Mouse (Mus musculus) kidney, embryonic 15.5 days (tissue): ENCODE results near the gene Spem1. TPM values are rescaled to one million over a fixed set of nuclear protein-coding genes. Genes with fewer than 3 reads are reported as not detected.

Source experiments
- ATAC-seq: fragments of 200-750 bp; cut with Nextera tagmentation; replicated peaks from 2 replicates; pipeline ENCODE4 v1.8.0; 2017; ENCODE audit warnings: moderate TSS enrichment; ENCODE audit not compliant: low FRiP score
- H3K27ac ChIP-seq: fragments of 300-500 bp; sonication (generic); 2 replicates; pipeline ENCODE4 v1.5.1; 2015; ENCODE audit warnings: mild to moderate bottlenecking, inconsistent platforms
- H3K27me3 ChIP-seq: fragments of 300-500 bp; sonication (generic); 2 replicates; pipeline ENCODE4 v1.6.1; 2015; ENCODE audit warnings: inconsistent platforms
- H3K36me3 ChIP-seq: fragments of 300-500 bp; sonication (generic); 2 replicates; pipeline ENCODE4 v1.6.1; 2015; ENCODE audit warnings: inconsistent platforms
- H3K4me1 ChIP-seq: fragments of 300-500 bp; sonication (generic); 2 replicates; pipeline ENCODE4 v1.6.1; 2015; ENCODE audit warnings: inconsistent platforms
- H3K4me2 ChIP-seq: fragments of 300-500 bp; sonication (generic); 2 replicates; pipeline ENCODE4 v1.6.1; 2015; ENCODE audit warnings: moderate library complexity, mild to moderate bottlenecking, inconsistent platforms
- H3K4me3 ChIP-seq: fragments of 300-500 bp; sonication (generic); replicated peaks from 2 replicates; pipeline ENCODE4 v1.5.1; 2015; ENCODE audit warnings: mild to moderate bottlenecking, inconsistent platforms
- H3K9ac ChIP-seq: fragments of 300-500 bp; sonication (generic); 2 replicates; pipeline ENCODE4 v1.6.1; 2015; ENCODE audit warnings: mild to moderate bottlenecking, inconsistent platforms
- H3K9me3 ChIP-seq: fragments of 300-500 bp; sonication (generic); replicated peaks from 2 replicates; pipeline ENCODE4 v1.6.1; 2016; ENCODE audit warnings: inconsistent platforms
- WGBS: fragments of 180-500 bp; shearing (Covaris S2); methylation state at CpG from one replicate; pipeline ENCODE4 v1.1.7; 2015; ENCODE audit warnings: mixed read lengths; 5-methylcytosine and 5-hydroxymethylcytosine counted together
- polyA plus RNA-seq: library from polyadenylated mRNA; unstranded; fragments of >200 nt; fragmentation: Nextera tagmentation; extraction: Ambion mirVana; gene quantifications from 2 replicates; pipeline ENCODE4 v1.2.1, GENCODE M21; 2015

Gene Spem1
- polyA plus RNA-seq, 1 experiment from 2014 or later = 0.14 TPM

GRCm38 (mm10) chr11:69804972-69805909 lies 16.7 kb downstream of the Spem1 start, which contains the start of gene Tmem102:
Gene Tmem102, minus strand, starts transcription at chr11:69805624.
- 6% methylated on average over 29 of the region's 29 CpGs for WGBS
- peak within 1 kb of the TSS; percentile 93 for H3K4me2 ChIP-seq
- no peaks in the 10 kb centered on the region for H3K9me3 ChIP-seq
- H3K27me3 ChIP-seq = peaks cover 47% of the 10 kb centered on the region
- peak within 1 kb of the TSS; percentile 46 for H3K9ac ChIP-seq
- H3K27ac ChIP-seq = no peak within 1 kb of the TSS
- H3K4me3 ChIP-seq = peak within 1 kb of the TSS; percentile 61
- peaks cover 49% of the 10 kb centered on the region for H3K4me1 ChIP-seq
- no peak for ATAC-seq
- H3K36me3 ChIP-seq = no peaks in the 10 kb centered on the region

- H3K4me2 ChIP-seq = peak overlapping the region; percentile 93
- H3K27me3 ChIP-seq = peaks cover 47% of the 10 kb centered on the region
- no peaks in the 10 kb centered on the region for H3K36me3 ChIP-seq
- WGBS = 7% methylated on average over 12 of the region's 12 CpGs
- H3K4me3 ChIP-seq = peak overlapping the region; percentile 61
- H3K27ac ChIP-seq = no peak overlapping the region
- H3K9ac ChIP-seq = peak overlapping the region; percentile 46
- peaks cover 55% of the 10 kb centered on the region for H3K4me1 ChIP-seq
- ATAC-seq = no peak
- no peaks in the 10 kb centered on the region for H3K9me3 ChIP-seq
Measured at GRCm38 (mm10) chr11:69804652-69804940, 17.4 kb downstream of the Spem1 start.

GRCm38 (mm10) chr11:69803786-69804651 lies 18.0 kb downstream of the Spem1 start:
- 1% methylated on average over 60 of the region's 60 CpGs for WGBS
- Histone ChIP-seq H3K9me3 (no peaks in the 10 kb centered on the region), H3K27me3 (peaks cover 47% of the 10 kb centered on the region), H3K27ac (no peak overlapping the region), H3K36me3 (no peaks in the 10 kb centered on the region), H3K4me3 (peak overlapping the region; percentile 61), H3K4me1 (peaks cover 61% of the 10 kb centered on the region), H3K4me2 (peak overlapping the region; percentile 93), H3K9ac (peak overlapping the region; percentile 62)
- peak; percentile 52 for ATAC-seq

- peak; percentile 3; the same call in 1 of the 2 replicates for ATAC-seq
- Histone ChIP-seq H3K9ac (peak overlapping the region; percentile 62), H3K4me2 (peak overlapping the region; percentile 93), H3K4me1 (peaks cover 63% of the 10 kb centered on the region), H3K27ac (0 out of 2 replicates have a peak overlapping the region, but pooled peaks have one; percentile 4), H3K4me3 (peak overlapping the region; percentile 61), H3K36me3 (no peaks in the 10 kb centered on the region), H3K27me3 (peaks cover 48% of the 10 kb centered on the region), H3K9me3 (no peaks in the 10 kb centered on the region)
- WGBS = 2% methylated on average over 12 of the region's 12 CpGs
Measured at GRCm38 (mm10) chr11:69803328-69803727, 18.7 kb downstream of the Spem1 start.

GRCm38 (mm10) chr11:69802648-69803105 lies 19.3 kb downstream of the Spem1 start:
- Histone ChIP-seq H3K4me1 (peaks cover 63% of the 10 kb centered on the region), H3K4me2 (peak overlapping the region; percentile 93), H3K36me3 (no peaks in the 10 kb centered on the region), H3K4me3 (peak overlapping the region; percentile 61), H3K27ac (0 out of 2 replicates have a peak overlapping the region, but pooled peaks have one; percentile 28), H3K9me3 (no peaks in the 10 kb centered on the region), H3K27me3 (peaks cover 54% of the 10 kb centered on the region), H3K9ac (peak overlapping the region; percentile 62)
- under 1% methylated on average over 33 of the region's 33 CpGs for WGBS
- ATAC-seq = 0 out of 2 replicates have a peak, but pooled peaks have one; percentile 5

- Histone ChIP-seq H3K9ac (peak within 1 kb of the TSS; percentile 62), H3K9me3 (no peaks in the 10 kb centered on the region), H3K27ac (peak within 1 kb of the TSS; percentile 83), H3K27me3 (peaks cover 62% of the 10 kb centered on the region), H3K4me2 (peak within 1 kb of the TSS; percentile 93), H3K36me3 (no peaks in the 10 kb centered on the region), H3K4me3 (peak within 1 kb of the TSS; percentile 61), H3K4me1 (peaks cover 63% of the 10 kb centered on the region)
- WGBS = under 1% methylated on average over 32 of the region's 33 CpGs
- no peak for ATAC-seq
Measured at GRCm38 (mm10) chr11:69801379-69801977, 20.5 kb downstream of the Spem1 start, which contains the start of gene Fgf11. Gene Fgf11, minus strand, starts transcription at chr11:69801857.

- peak overlapping the region; percentile 61 for H3K4me3 ChIP-seq
- WGBS = under 1% methylated on average over 36 of the region's 36 CpGs
- peak; percentile 63 for ATAC-seq
- H3K4me1 ChIP-seq = peaks cover 71% of the 10 kb centered on the region
- H3K36me3 ChIP-seq = no peaks in the 10 kb centered on the region
- H3K9me3 ChIP-seq = no peaks in the 10 kb centered on the region
- H3K9ac ChIP-seq = peak overlapping the region; percentile 62
- peaks cover 60% of the 10 kb centered on the region for H3K27me3 ChIP-seq
- H3K27ac ChIP-seq = peak overlapping the region; percentile 83
- H3K4me2 ChIP-seq = peak overlapping the region; percentile 93
Measured at GRCm38 (mm10) chr11:69800392-69801197, 21.4 kb downstream of the Spem1 start.

- no peaks in the 10 kb centered on the region for H3K36me3 ChIP-seq
- WGBS = 2% methylated on average over 11 of the region's 11 CpGs
- 0 out of 2 replicates have a peak, but pooled peaks have one; percentile 8 for ATAC-seq
- H3K9me3 ChIP-seq = no peaks in the 10 kb centered on the region
- peaks cover 55% of the 10 kb centered on the region for H3K27me3 ChIP-seq
- H3K4me3 ChIP-seq = peak overlapping the region; percentile 61
- H3K9ac ChIP-seq = no peak overlapping the region
- H3K4me1 ChIP-seq = peaks cover 75% of the 10 kb centered on the region
- peak overlapping the region; percentile 83 for H3K27ac ChIP-seq
- peak overlapping the region; percentile 93 for H3K4me2 ChIP-seq
Measured at GRCm38 (mm10) chr11:69800138-69800391, 21.9 kb downstream of the Spem1 start.

- peak overlapping the region; percentile 93 for H3K4me2 ChIP-seq
- H3K4me1 ChIP-seq = peaks cover 73% of the 10 kb centered on the region
- no peaks in the 10 kb centered on the region for H3K36me3 ChIP-seq
- ATAC-seq = no peak
- peak overlapping the region; percentile 61 for H3K4me3 ChIP-seq
- H3K27me3 ChIP-seq = peaks cover 50% of the 10 kb centered on the region
- H3K27ac ChIP-seq = peak overlapping the region; percentile 83; the same call in 1 of the 2 replicates
- WGBS = 19% methylated on average over 12 of the region's 12 CpGs
- H3K9ac ChIP-seq = no peak overlapping the region
- H3K9me3 ChIP-seq = no peaks in the 10 kb centered on the region
Measured at GRCm38 (mm10) chr11:69799394-69800137, 22.4 kb downstream of the Spem1 start.

GRCm38 (mm10) chr11:69797924-69798323 lies 24.1 kb downstream of the Spem1 start:
- Histone ChIP-seq H3K4me3 (no peak overlapping the region), H3K9ac (no peak overlapping the region), H3K4me2 (no peak overlapping the region), H3K36me3 (no peaks in the 10 kb centered on the region), H3K27ac (no peak overlapping the region), H3K27me3 (peaks cover 54% of the 10 kb centered on the region), H3K9me3 (no peaks in the 10 kb centered on the region), H3K4me1 (peaks cover 57% of the 10 kb centered on the region)
- WGBS = 80% methylated on average over 7 of the region's 7 CpGs
- ATAC-seq = no peak
